Mouse (Mus musculus) olfactory bulb, adult 2 months (tissue): ENCODE measurements around the gene Litaf. TPM values are rescaled to one million over a fixed set of nuclear protein-coding genes. Genes with fewer than 3 reads are reported as not detected.
A peak's percentile ranks its signal among the peaks of the same experiment; 100 is the strongest.

Source experiments
- H3K27ac ChIP-seq: fragments of 200-500 bp; 2 replicates; pipeline ENCODE4 v1.5.1; 2012; ENCODE audit warnings: low read depth, low read length; ENCODE audit not compliant: insufficient read depth
- H3K4me1 ChIP-seq: fragments of 200-500 bp; 2 replicates; pipeline ENCODE4 v1.6.1; 2012; ENCODE audit warnings: low read length; ENCODE audit not compliant: control insufficient read depth, insufficient read depth
- H3K4me3 ChIP-seq: fragments of 200-500 bp; 2 replicates; pipeline ENCODE4 v1.5.1; 2012; ENCODE audit warnings: mild to moderate bottlenecking, low read depth, low read length, moderate library complexity; ENCODE audit not compliant: insufficient read depth
- CTCF ChIP-seq: fragments of 200-500 bp; IDR thresholded peaks from 2 replicates; pipeline ENCODE4 v1.5.1; 2012; ENCODE audit warnings: low read depth, mild to moderate bottlenecking, low read length, moderate library complexity; ENCODE audit not compliant: insufficient read depth
- POLR2A ChIP-seq: fragments of 200-500 bp; IDR thresholded peaks from 2 replicates; pipeline ENCODE4 v1.6.1; 2012; ENCODE audit warnings: mild to moderate bottlenecking, low read depth, low read length, moderate library complexity; ENCODE audit not compliant: insufficient read depth
- WGBS: fragments of 180-500 bp; shearing (Covaris S2); methylation state at CpG from one replicate; pipeline ENCODE4 v1.1.7; 2018; 5-methylcytosine and 5-hydroxymethylcytosine counted together
- polyA plus RNA-seq: library from polyadenylated mRNA; stranded (reverse); fragments of >200 nt; gene quantifications from 2 replicates; pipeline ENCODE4 v1.2.4, GENCODE M21; 2012; ENCODE audit warnings: low replicate concordance; ENCODE audit not compliant: missing spikeins, insufficient read depth, insufficient read length

The Litaf gene
- polyA plus RNA-seq: not detected in 2 replicates

- TF ChIP-seq CTCF: no peak; the same call in 1 of the 2 replicates
- TF ChIP-seq POLR2A: peak; percentile 97
- Histone ChIP-seq H3K27ac (peak within 1 kb of the TSS; percentile 95), H3K4me1 (peaks cover 41% of the 10 kb centered on the region), H3K4me3 (peak within 1 kb of the TSS; percentile 78)
- WGBS: under 1% methylated on average over 77 of the region's 78 CpGs
These were observed at the start of gene Litaf for GRCm38 (mm10) chr16:11066029-11066832. Gene Litaf (minus strand): TSS chr16:11066157.

GRCm38 (mm10) chr16:11109198-11109740 lies 43.3 kb upstream of the Litaf start:
- TF ChIP-seq CTCF (no peak), POLR2A (no peak)
- peak overlapping the region; percentile 60 for H3K27ac ChIP-seq
- 28% methylated on average over 4 of the region's 4 CpGs for WGBS
- no peak overlapping the region for H3K4me3 ChIP-seq
- H3K4me1 ChIP-seq: peaks cover 3% of the 10 kb centered on the region; the same call in 1 of the 2 replicates

GRCm38 (mm10) chr16:11104905-11105304 lies 38.9 kb upstream of the Litaf start:
- H3K4me3 ChIP-seq: no peak overlapping the region
- 57% methylated on average over 1 of the region's 1 CpGs for WGBS
- peaks cover 3% of the 10 kb centered on the region; the same call in 1 of the 2 replicates for H3K4me1 ChIP-seq
- no peak for TF ChIP-seq POLR2A
- no peak for TF ChIP-seq CTCF
- H3K27ac ChIP-seq: peak overlapping the region; percentile 83

- H3K4me1 ChIP-seq: peaks cover 11% of the 10 kb centered on the region
- no peak overlapping the region for H3K4me3 ChIP-seq
- WGBS: 69% methylated on average over 3 of the region's 3 CpGs
- TF ChIP-seq POLR2A (no peak), CTCF (no peak)
- H3K27ac ChIP-seq: peak overlapping the region; percentile 44; the same call in 1 of the 2 replicates
These were observed 31.3 kb upstream of the Litaf start for GRCm38 (mm10) chr16:11097301-11097700.

- WGBS: 88% methylated on average over 13 of the region's 13 CpGs
- no peak for TF ChIP-seq CTCF
- no peak for TF ChIP-seq POLR2A
- peaks cover 23% of the 10 kb centered on the region for H3K4me1 ChIP-seq
- H3K4me3 ChIP-seq: no peak overlapping the region
- peak overlapping the region; percentile 69 for H3K27ac ChIP-seq
These were observed 27.9 kb upstream of the Litaf start for GRCm38 (mm10) chr16:11093717-11094386.

- TF ChIP-seq CTCF (no peak), POLR2A (no peak)
- Histone ChIP-seq H3K27ac (peak overlapping the region; percentile 63), H3K4me3 (no peak overlapping the region), H3K4me1 (peaks cover 31% of the 10 kb centered on the region)
- 15% methylated on average over 3 of the region's 3 CpGs for WGBS
These were observed 26.6 kb upstream of the Litaf start for GRCm38 (mm10) chr16:11092523-11092922.

- Histone ChIP-seq H3K4me1 (peaks cover 33% of the 10 kb centered on the region), H3K4me3 (no peak overlapping the region), H3K27ac (peak overlapping the region; percentile 49; the same call in 1 of the 2 replicates)
- 72% methylated on average over 4 of the region's 4 CpGs for WGBS
- TF ChIP-seq CTCF (no peak), POLR2A (no peak)
These were observed 26.1 kb upstream of the Litaf start for GRCm38 (mm10) chr16:11092061-11092460.

- Histone ChIP-seq H3K4me3 (no peak overlapping the region), H3K27ac (peak overlapping the region; percentile 65)
These were observed 25.0 kb upstream of the Litaf start for GRCm38 (mm10) chr16:11090836-11091570.

More at GRCm38 (mm10) chr16:11090836-11091570, 25.0 kb upstream of the Litaf start:
- TF ChIP-seq POLR2A (no peak), CTCF (no peak)
- peaks cover 36% of the 10 kb centered on the region for H3K4me1 ChIP-seq
- WGBS: 35% methylated on average over 10 of the region's 10 CpGs
